Mouse (Mus musculus) layer of hippocampus, postnatal 14 days (tissue): ENCODE measurements around the gene Thbs2. TPM values are rescaled to one million over a fixed set of nuclear protein-coding genes. Genes with fewer than 3 reads are reported as not detected.

ENCODE experiments used
- DNase-seq, 2 experiments: peaks; one replicate each; pipeline ENCODE4 v3.0.0; 2021 to 2022; ENCODE audit warnings: low spot score in 2 of 2, mixed read lengths in 1 of 2
- total RNA-seq, 2 experiments: library from RNA; stranded (reverse); gene quantifications; 2 replicates each; pipeline ENCODE4 v1.2.3; 2021

Gene Thbs2
- total RNA-seq, 2 experiments from 2014 or later: 3.6 to 3.8 TPM

GRCm38 (mm10) chr17:14698188-14698587 lies 4.2 kb upstream of the Thbs2 start:
- no peak for DNase-seq

DNA sequence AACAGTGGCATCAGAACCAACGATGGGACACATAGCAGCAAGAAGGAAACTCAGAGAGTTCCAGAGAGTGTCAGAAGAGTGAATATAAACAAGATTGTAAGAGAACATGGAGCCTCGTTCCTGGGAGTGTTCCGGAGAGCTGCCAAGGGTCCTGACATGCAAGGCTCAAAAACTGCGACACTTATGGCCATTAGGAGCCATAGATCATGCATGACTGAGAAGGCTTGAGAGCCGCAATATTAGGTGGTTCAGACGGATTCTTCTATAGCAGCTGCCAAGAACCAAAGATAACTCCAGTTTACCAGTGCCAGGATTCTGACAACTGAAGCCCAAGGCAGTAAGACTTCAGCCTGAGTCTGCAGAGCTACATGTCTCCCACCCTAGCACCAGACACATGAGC lies 3.1 kb upstream of the Thbs2 start:
- no peak for DNase-seq

DNA sequence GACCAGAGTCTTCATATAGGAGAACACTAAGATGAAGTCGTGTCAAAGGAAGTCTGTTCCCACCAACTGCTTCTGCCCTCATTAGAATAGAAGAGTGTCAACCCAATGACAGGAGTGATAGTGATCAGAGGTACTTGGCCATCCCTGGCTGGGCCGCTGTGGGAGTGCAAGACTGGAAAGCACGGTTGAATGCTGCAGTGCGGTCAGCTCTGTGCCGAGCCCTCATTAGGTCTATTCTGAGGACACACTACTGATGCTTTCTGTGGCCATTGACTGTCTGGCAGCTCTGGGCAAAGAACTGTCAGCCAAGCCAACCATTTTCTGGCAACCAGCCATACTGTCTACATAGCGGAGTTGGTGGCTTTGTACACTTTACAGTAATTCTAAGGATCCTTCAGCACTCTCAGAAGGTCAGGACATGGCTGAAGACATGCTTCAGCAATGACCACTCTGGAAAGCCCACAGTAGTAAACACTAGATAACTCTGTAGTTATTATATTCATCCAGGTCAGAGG lies 2.3 kb upstream of the Thbs2 start:
- no peak for DNase-seq

GRCm38 (mm10) chr17:14693048-14693993 lies 714 bp downstream of the Thbs2 start:
- DNase-seq: no peak

DNA sequence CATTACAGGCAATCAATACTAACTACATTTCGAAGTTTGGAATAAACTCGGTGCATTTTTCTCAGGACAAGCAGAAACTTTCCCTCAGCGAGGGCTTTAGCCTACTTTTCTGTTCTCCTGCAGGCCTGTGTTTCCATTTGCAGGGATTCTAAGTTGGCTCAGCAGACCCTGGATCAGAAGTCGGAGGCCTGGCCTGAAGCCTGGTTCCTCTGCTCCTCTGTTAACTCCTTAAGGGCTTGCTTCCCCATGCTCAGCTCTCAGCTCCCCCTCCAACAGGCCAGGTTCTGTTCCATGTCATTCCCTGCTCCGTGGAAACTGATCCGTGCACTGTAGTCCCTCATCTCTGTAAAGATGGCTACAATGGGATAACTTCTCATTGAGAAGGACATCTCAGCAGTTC lies 2.1 kb downstream of the Thbs2 start:
- DNase-seq: no peak

GRCm38 (mm10) chr17:14691197-14691596 lies 2.8 kb downstream of the Thbs2 start:
- no peak for DNase-seq

DNA sequence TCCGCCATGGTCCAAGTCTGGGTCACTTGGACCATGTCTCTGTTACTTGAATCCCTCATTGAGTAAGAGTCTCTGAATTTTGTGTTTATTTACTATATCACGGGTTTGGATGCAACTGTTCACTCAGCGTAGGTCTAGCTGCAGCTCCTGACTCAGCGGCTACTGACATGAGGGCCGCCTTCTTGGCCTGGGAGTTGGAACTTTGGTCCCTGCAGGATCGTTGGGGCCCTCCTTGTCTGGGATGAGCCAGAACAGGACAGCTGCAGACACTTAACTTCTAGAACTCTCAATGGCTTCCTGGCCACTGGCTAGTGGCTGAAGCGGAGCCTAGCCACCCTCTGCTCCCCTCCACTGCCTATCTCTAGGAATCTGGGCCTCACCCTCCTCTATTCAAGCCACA lies 11.2 kb downstream of the Thbs2 start:
- DNase-seq: no peak

DNA sequence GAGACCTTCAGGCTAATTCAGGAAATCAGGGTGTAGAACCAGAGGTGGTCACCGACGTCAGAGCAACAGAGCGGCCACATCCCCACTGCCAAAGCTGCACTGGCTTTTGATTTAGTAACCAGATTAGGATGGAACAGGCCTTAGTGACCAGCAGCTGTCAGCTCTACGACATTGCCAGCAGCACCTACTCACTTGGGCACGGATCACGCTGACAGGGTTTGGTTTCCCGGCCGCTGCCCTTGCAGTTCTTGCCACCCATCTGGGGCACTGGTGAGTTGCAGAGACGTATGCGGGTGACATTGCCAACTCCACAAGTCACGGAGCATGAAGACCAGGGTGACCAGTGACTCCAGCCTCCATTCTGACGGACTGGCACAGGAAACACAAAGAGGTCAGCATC lies 13.0 kb downstream of the Thbs2 start:
- no peak for DNase-seq

GRCm38 (mm10) chr17:14677198-14677597 lies 16.8 kb downstream of the Thbs2 start:
- DNase-seq: no peak

DNA sequence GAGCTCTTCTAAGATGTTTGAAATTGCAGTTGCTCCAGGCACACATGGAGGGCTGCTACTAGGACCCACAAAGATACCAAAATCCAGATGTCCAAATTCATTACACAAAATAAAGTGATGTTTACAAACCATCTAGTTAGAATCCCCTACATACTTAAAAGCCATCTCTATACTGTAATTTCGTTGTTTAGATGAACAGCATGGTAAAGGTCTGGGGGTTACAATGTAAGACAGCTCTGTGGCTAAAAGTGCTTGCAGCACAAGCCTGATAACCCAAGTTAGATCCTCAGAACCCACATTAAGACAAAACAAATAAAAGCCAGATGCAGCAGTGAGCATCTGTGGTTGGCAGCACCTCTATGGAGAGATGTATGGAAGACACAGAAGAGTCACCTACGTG lies 18.5 kb downstream of the Thbs2 start:
- DNase-seq: no peak

DNA sequence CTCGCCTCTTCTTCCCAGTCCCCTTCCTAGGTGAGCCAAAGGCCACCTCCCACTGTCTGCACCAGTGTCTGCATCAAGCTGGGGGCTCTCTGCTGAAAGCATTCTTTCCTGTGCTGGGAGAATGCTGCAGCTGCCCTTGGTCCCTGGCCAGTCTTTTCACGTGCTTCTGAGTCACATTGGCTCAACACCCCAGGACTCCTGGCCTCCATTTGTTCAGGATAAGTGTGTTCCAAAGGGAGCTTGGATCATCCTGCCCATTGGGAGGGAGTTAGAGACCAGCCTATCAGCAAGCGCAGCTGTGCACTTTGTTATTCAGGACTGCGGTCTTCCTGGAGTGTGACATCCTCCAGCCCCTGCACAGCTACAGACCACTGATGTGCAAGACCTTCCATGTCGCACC lies 21.6 kb downstream of the Thbs2 start:
- peak; percentile 32 to 55 for DNase-seq

- DNase-seq: no peak
Measured at GRCm38 (mm10) chr17:14667225-14667624, 26.8 kb downstream of the Thbs2 start.

GRCm38 (mm10) chr17:14666451-14666850 lies 27.6 kb downstream of the Thbs2 start:
- DNase-seq: no peak

- no peak for DNase-seq
Measured at GRCm38 (mm10) chr17:14663366-14663765, 30.7 kb downstream of the Thbs2 start.

DNA sequence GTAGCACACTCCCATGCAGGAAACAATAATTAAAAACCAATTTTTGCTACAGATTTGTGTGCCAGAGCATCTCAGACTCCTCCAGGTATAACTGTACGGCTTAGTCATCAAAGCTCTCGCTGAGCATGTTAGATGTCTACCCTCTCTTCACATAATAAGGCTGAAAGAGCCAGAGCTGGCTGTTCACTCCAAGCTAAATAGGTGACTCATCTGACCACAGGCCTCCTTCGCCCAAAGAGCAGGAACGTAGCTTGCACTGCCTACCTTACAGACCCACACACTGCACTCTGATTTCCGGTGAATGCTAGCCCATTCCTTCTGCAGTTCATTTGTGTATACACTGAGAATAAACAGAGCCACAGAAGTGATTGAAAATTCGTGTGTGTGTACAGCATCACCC lies 31.6 kb downstream of the Thbs2 start:
- no peak for DNase-seq

- no peak for DNase-seq
Measured at GRCm38 (mm10) chr17:14659746-14660145, 34.3 kb downstream of the Thbs2 start.

DNA sequence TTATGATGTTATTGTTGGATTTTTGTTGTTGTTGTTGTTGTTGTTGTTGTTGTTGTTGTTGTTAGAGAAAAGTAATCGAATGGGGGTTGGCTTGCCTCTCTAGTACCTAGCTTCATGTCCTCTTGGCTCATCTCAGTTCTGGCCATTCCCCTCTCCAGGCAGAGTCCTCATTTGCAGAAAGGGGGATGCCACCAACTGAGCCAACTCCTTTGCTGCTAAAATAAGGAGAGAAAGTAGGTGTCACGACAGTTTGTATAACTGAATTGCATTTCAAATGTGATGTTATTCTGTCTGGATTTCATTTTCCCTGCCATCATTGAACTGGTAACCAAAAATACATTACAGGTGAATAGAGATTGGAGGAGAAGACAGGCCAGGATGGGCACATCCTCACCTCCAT lies 35.9 kb downstream of the Thbs2 start:
- DNase-seq: no peak

DNA sequence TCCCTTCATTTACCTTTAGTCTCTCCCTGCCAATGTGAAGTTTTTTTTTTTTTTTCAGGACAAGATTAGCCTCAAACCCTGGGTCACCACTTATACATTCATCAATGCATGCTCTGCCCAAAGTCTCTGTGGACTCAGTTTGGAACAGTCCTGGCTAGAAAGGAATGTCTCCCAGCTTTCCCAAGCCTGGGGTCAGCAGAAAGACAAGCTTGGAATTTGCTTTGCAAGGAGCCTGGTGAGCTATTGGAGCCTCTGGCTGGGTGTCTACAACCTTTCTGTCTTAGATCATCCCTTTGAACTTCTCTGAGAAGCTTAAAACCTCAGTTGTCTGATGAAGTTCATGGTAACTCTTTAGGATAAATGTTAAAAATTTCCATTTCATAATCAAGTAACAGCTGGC lies 36.9 kb downstream of the Thbs2 start:
- no peak for DNase-seq

DNA sequence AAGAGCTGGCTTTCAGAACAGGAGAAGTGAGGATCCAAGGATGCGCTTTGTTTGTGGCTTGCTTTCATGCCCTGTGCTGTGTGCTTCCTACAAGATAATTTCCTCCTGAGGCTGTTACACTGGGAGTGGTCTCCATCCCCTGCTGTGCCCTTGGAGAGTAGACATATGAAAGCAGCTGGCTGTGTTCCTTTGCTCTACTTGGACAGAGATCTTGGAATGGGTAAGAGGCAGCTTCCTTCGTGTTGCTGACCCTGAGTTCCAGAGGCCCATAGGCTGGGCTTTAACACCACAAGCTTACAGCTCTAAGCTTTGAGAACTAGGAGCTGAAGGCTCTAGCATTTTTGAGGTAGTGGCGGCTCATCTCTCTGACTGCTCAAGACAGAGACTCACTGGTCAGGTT lies 39.1 kb downstream of the Thbs2 start:
- DNase-seq: no peak

DNA sequence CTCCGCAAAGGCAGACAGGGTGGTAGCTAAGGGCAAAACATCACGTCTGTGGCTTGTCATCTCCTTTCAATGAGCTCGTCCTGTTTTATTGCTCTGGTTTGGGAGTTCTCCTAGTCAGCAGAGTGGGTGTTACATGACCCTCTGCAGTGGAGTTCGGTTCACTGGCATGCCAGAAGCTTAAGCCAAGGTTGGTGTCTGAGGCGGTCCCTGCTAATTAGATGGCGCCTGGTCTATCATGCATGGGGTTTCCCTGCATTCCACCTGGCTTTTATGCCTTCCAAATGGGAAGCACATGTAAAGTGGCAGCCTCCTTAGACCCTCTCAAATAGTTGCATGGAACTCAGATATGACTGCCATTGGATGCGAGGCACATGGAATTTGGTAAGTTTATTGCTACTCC lies 42.0 kb downstream of the Thbs2 start:
- no peak for DNase-seq

- DNase-seq: no peak
Measured at GRCm38 (mm10) chr17:14647996-14648640, 45.9 kb downstream of the Thbs2 start.

DNA sequence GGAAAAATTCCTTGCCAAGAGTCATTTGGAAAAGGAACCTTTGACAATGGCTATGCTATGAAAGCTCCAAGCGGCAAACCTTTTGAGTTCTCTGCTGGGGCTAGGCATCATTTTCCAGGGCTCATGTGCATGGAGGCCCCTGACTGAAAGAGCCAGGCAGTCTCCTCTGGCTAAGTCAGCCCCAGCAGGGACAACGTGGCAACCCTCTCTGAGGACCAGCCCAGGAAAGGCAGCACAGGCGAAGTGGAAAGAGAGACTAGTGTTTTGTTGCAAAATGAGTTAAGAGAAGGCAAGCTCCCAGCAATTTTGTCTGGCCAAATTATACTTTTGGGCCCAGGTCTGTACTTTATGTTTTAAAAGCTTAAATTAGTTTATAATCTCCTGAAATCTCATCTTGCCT lies 50.0 kb downstream of the Thbs2 start:
- no peak for DNase-seq
